Mouse (Mus musculus): ENCODE results near the gene Usp29.

The Usp29 gene

GRCm38 (mm10) chr7:6814971-6815370 lies 84.6 kb downstream of the Usp29 start:
- no peak for DNase-seq (ENCODE audit: low read depth, low spot score)

DNA sequence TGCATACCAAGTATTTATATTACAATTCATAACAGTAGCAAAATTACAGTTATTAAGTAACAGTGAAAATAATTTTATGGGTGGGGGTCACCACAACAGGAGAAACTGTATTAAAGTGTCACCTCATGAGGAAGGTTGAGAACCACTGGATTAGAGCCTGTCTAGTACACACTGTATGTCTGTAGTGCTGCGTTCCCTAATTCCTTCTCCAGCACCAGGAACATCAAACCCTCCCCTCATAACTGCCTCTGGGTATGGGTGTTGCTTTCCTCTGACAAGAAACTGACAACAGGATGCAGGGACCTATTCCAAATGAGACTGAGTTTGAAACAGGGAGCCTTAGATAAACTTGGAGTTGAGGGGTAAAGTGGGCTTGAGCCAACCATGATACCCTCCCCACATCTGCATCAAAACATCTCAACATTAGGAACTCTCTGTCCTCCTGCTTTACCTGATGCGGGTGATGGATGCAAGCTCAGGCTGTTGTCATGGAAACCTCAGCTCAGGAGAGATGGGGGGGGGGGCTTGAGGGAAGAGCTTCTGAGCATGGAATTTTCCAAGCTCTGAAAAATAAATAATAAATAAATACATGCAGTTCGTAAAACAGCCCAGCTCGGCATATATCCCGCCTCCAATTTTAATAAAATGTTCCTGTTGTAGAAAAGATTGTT lies 86.5 kb downstream of the Usp29 start:
- DNase-seq (ENCODE audit: low read depth, low spot score): no peak

DNA sequence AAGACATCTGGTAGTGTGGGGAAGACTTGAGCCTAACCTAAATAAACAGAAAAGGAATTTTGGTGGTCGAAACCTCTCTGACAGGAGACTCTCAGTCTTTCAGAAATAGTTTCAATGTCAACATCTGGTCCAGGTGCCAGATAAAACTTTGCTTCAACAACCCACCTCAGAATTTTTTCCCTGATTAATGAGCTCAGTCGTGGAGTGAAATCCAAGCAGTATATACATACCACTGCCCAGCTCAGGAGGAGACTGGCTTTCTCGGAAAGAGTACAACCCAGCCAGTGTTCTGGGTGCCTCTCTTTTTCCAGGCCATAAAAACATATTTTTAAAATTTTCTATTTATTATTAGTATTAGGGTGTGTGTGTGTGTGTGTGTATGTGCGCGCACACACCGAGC lies 89.9 kb downstream of the Usp29 start:
- no peak for DNase-seq (ENCODE audit: low read depth, low spot score)

- DNase-seq (ENCODE audit: low read depth, low spot score): no peak
Measured at GRCm38 (mm10) chr7:6822633-6823032, 92.3 kb downstream of the Usp29 start.

GRCm38 (mm10) chr7:6823673-6824072 lies 93.3 kb downstream of the Usp29 start:
- DNase-seq (ENCODE audit: low read depth, low spot score): peak; percentile 11

DNA sequence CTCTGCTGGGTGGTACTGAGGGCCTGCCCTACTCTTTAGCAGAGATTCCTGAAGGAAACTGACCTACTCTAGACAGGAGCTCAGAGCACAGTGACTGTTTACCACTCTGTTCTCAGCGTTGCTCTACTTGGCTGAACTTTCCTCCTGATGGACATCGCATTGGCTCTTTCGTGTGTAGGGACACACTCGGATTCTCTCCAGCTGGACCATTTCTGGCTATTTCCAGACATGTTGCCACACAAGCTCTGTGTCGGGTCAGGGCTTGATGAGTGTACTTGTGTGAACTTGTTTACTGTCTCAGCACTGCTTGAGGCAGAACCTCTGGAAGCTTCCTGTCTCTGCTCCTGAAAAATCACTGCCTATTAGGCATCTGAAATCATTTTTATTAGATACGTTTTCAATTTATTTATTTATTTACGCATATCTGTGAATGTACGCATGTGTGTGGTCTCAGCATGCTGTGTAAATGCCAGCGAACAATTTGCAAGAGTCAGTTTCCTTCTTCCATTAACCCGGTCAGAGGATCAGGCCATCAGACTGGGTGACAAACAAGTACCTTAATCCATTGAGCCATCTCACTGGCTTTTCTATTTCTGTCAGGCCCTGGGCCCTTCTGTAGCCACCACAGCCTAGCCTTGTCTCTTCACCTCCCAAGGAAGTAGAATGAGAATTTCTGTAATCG lies 95.7 kb downstream of the Usp29 start:
- DNase-seq (ENCODE audit: low read depth, low spot score): no peak

GRCm38 (mm10) chr7:6829148-6829547 lies 98.8 kb downstream of the Usp29 start:
- no peak for DNase-seq (ENCODE audit: low read depth, low spot score)

GRCm38 (mm10) chr7:6834950-6835349 lies 104.6 kb downstream of the Usp29 start:
- no peak for DNase-seq (ENCODE audit: low read depth, low spot score)

DNA sequence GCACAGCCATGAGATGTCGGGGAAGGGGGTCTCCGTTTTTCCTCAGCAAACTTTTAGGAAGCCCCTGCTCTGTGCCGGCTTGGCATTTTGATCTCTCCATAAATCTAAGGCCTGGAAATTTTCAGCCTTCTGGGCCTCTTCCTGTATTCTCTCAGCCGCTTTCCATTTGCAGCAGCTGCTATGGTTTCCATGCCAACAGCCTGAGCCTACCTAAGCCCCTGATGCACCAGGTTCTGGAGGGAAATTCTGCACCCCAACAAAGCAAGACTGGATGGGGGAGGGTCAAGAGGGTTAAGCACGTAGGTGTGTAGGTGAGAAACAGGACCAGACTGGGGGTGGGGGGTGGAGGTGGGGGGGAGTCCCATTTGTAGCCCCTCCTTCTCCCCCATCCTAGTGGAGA lies 105.0 kb downstream of the Usp29 start:
- peak; percentile 6 for DNase-seq (ENCODE audit: low read depth, low spot score)

- DNase-seq (ENCODE audit: low read depth, low spot score): no peak
Measured at GRCm38 (mm10) chr7:6837297-6837925, 107.0 kb downstream of the Usp29 start.

DNA sequence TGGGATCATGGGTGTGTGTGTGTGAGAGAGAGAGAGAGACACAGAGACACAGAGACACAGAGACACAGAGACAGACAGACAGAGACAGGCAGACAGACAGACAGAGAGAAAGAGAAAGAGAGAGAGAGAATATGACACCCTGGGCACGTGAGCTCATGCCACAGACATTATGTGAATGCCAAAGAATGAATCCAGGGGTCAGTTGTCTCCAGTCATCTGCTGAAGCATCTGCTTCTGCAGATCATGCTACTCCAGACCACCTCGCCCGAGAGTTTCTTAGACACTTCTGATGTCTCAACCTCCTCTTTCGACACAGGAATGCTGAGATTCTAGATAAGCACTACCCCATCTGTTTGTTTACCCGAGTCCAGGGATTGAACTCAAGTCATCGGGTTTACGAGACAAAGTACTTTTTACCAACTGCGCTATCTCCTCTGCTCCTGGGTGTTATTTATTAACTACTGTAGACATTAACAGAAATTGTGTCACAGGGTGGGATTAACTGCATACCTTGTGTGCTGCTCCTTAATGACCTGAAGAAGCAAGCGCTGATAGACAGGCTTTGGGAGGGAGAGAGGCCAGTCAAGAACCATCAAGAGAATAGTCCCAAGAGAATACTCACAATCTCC lies 107.7 kb downstream of the Usp29 start:
- no peak for DNase-seq (ENCODE audit: low read depth, low spot score)

DNA sequence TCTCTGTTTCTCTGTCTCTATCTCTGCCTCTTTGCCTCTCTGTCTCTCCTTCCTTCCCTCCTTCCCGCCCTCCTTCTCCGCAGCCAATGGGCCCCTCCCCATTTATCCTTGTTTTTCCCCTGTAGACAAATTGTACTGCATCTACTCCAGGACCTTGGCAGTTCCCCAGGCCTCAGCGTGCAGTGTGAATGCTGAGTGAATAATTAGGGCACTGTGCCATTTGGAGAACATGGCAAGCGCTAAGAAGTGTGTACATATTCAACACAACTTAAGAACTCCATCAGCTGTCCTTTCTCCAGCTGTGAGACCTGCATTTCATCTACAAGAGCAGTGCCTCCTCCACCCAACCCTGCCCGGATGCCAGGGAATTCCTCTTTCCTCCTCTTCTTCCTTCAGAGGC lies 110.5 kb downstream of the Usp29 start:
- no peak for DNase-seq (ENCODE audit: low read depth, low spot score)

DNA sequence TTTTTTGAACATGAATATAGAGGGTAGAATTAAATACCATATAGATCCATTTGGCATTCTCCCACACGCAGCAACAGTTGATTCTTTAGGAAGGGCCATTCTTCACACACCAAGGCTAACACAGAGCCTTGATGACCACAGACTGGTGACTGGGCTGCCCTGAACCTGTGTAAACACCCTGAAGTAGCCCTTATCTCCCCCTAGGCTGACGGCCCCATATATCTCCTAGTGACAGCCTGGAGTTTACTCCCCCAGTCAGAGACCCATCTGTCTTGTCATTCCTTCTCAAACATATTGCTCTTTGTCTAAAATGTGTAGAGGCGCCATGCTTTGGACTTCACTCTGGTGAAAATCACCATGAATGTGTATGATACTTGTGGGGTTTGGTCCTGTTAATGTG lies 119.1 kb downstream of the Usp29 start:
- DNase-seq (ENCODE audit: low read depth, low spot score): no peak

DNA sequence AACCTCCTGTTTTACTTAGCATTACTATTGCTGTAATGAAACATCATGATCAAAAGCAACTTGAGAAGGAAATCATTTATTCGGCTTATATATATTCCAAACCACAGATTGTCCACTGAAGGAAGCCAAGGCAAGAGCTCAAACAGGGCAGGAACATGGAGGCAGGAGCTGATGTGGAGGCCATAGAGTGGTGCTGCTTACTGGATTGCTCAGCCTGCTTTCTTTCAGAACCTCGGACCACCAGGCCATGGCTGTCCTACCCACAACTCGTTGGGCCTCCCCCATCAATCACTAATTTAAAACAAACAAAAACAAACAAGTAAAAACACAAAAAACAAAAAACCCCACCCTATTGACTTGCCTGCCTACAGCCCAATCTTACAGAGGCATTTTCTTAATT lies 119.9 kb downstream of the Usp29 start:
- no peak for DNase-seq (ENCODE audit: low read depth, low spot score)

DNA sequence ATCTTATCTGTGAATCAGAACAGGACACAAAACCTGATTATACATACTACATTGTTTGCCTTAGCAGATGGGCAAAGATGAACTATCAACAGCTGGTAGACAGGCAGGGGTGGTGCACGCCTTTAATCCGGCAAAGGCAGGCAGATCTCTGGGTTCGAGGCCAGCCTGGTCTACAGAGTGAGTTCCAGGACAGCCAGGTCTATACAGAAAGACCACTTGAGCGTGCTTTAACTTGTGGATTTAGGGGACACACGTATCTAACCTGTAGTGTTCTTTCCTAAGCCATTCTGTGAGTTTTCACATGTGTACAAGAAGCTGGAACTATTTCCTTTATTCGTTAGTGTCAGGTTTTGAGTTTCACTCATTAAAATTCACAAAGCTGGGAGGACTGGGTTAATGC lies 120.9 kb downstream of the Usp29 start:
- no peak for DNase-seq (ENCODE audit: low read depth, low spot score)

DNA sequence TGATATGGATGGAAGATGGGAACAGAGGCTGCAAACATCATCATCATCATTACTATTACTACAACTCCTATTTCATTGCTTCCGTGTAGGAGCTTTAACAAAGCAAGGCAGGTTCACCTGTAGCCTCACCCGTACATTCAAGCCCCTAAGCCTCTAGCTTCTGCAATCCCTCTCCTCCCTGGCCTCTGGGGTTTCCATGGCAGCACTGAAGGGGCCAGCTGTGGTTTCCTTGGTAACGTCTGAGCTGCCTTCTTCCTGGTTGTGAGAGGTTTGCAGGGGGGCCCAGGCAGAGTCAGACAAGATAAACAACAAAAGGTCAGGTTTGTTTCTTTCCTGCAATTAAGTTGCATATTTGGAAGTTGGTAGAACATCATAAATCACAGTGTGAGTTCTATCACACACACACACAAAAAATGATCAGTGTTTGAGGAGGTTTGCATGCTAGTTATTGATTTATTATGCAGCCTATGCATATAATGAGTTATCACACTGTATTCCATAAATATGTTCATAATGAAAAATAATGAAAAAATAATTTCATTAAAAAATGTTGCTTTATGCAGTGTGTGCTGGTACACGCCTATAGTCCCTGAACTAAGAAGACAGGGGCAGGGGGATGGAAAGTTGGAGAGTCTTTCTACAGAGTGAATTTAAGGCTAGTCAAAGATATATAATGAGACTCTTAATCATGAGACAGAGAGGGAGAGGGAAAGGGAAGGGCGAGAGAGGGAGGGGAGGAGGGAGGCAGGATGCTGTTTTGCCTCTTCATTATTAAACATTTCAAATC lies 121.5 kb downstream of the Usp29 start:
- DNase-seq (ENCODE audit: low read depth, low spot score): peak; percentile 29

DNA sequence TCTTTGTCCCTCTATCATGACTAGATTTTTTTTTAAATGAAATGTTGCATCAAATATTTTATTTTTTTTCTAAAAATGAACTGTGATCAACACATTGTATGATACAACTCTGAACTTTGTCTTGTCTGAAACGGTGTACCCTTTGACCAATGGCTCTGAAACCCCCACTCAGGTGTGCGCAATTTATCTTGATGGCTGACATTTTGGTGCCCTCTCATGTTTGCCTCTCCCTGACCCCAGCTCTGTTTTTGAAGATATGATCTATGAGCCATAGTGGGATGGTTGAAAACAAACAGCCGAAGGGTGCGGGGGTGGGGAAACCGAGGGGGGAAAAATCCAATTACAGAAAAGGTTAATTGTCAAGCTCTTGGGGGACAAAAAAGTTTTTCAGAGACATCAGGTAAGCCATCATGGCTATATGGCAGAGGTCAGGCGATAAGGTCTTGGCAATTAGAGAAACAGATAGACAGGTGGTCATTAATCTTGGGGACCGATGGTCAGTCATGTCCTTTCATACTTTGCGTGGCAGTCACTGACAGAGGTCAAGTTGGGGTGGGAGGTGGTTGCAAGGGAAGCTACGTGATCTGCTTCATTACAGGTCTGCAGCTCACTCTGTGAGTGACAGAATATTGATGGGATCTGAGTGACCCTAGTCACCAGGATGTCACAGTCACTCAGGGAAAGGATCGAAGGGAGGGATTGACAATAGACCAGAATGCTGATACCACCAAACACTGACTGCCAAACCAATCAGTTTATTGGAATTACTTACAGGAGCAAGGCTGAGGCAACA lies 125.4 kb downstream of the Usp29 start:
- no peak for DNase-seq (ENCODE audit: low read depth, low spot score)

- DNase-seq (ENCODE audit: low read depth, low spot score): no peak
Measured at GRCm38 (mm10) chr7:6858694-6859270, 128.4 kb downstream of the Usp29 start.

DNA sequence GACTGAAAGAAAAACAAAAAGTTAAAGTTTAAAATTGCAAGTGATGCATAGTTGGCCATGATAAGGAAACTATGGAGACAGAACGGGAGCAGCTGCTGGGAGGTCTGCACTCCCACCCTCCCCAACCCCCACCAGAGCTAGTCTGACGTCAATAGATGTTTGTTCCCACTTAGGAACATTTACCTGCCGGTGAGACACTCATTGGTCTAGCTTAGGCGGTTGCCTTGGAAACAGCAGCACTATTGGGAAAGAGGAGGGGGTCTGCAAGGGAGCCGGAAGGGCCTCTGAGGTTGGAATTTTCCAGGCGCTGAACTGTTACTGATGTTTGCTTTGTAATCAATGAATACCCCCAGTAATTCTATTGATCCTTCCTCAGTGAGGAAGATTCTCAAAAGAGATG lies 130.3 kb downstream of the Usp29 start:
- peak; percentile 62 for DNase-seq (ENCODE audit: low read depth, low spot score)

GRCm38 (mm10) chr7:6866351-6866750 lies 136.0 kb downstream of the Usp29 start:
- peak; percentile 10 for DNase-seq (ENCODE audit: low read depth, low spot score)

- DNase-seq (ENCODE audit: low read depth, low spot score): no peak
Measured at GRCm38 (mm10) chr7:6868831-6869230, 138.5 kb downstream of the Usp29 start.

All from R1 (cell line).